Mouse (Mus musculus): ENCODE results near the gene Arid1b. TPM values are rescaled to one million over a fixed set of nuclear protein-coding genes. Genes with fewer than 3 reads are reported as not detected.
A peak's percentile ranks its signal among the peaks of the same experiment; 100 is the strongest.
"Not testable (repeated sequence)": the region's sequence is repeated elsewhere in the genome, so short reads cannot be mapped to it uniquely, and the experiment has no call there.

The Arid1b gene
- polyA plus RNA-seq, 1 experiment from 2014 or later = 12.5 TPM

DNA sequence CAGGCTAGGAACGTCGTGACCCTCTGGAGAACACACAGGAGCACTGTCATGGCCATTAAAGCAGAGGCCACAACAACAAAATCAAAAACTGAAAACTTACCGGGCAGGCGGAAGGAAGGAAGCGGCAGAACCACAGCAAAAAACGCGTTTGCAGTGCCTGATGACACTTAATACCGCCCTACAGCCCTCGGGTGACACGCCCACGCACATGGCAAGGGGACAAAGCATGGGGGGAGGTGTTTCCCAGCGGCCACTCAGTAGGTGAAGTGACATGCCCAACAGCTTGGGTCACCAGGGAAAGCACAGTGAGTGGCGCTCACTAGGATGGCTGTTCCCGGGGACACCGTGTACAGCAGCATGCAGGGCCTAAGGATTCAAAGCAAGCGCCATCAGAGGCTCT lies 97.4 kb downstream of the Arid1b start:
- Histone ChIP-seq H3K4me1 (peaks cover 44% of the 10 kb centered on the region), H3K27ac (no peak overlapping the region)
- 85% methylated on average over 16 of the region's 16 CpGs for WGBS

DNA sequence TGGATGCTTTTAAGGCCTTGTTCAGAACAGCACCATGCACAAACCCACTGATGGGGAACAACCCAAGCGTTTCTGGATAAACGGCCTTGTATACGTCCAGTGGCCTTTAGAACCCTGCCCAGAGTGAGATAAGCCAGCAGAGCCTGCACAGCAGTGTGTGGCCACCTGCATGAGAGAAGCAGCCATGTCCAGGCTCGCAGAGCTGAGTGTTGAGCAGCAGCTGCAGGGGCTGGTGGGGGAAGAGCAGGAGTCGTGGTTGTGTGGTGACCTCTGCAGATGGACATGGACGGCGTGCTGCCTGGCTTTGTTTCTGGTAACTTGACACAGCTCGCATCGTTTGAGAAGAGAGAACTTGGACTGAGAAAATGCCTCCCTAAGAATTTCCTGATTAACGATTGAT lies 97.8 kb downstream of the Arid1b start:
- H3K27ac ChIP-seq = no peak overlapping the region
- peak; percentile 28 for DNase-seq (ENCODE audit: low spot score)
- 73% methylated on average over 10 of the region's 10 CpGs for WGBS
- no peaks in the 10 kb centered on the region for H3K27me3 ChIP-seq (ENCODE audit: low read depth, poor library complexity, severe bottlenecking)
- no peaks in the 10 kb centered on the region for H3K9me3 ChIP-seq (replicated peaks)
- H3K4me3 ChIP-seq = no peak overlapping the region
- H3K36me3 ChIP-seq = peaks cover 18% of the 10 kb centered on the region
- H3K4me1 ChIP-seq = peaks cover 49% of the 10 kb centered on the region

More for the DNA sequence above, 97.4 kb downstream of the Arid1b start:
- Histone ChIP-seq H3K4me3 (no peak overlapping the region), H3K27me3 (ENCODE audit: low read depth, poor library complexity, severe bottlenecking) (no peaks in the 10 kb centered on the region), H3K36me3 (peaks cover 18% of the 10 kb centered on the region), H3K9me3 (replicated peaks) (no peaks in the 10 kb centered on the region)
- peak; percentile 28 for DNase-seq (ENCODE audit: low spot score)

DNA sequence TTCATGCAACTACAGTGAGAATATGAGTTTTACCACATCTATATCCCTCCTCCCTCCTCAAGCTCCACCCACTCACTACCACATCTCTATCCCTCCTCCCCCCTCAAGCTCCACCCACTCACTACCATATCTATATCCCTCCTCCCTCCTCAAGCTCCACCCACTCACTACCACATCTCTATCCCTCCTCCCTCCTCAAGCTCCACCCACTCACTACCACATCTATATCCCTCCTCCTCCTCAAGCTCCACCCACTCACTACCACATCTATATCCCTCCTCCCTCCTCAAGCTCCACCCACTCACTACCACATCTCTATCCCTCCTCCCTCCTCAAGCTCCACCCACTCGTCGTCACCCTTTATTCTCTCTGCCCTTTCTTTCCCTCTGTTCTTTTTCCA lies 99.2 kb downstream of the Arid1b start:
- H3K4me3 ChIP-seq; H3K27ac ChIP-seq; H3K27me3 ChIP-seq (ENCODE audit: low read depth, poor library complexity, severe bottlenecking); H3K9me3 ChIP-seq (replicated peaks); DNase-seq (ENCODE audit: low spot score): not testable (repeated sequence)
- H3K36me3 ChIP-seq = peaks cover 27% of the 10 kb centered on the region
- 74% methylated on average over 2 of the region's 2 CpGs for WGBS
- H3K4me1 ChIP-seq = peaks cover 61% of the 10 kb centered on the region

- no peak overlapping the region for H3K27ac ChIP-seq
- DNase-seq (ENCODE audit: low spot score) = no peak
- peaks cover 61% of the 10 kb centered on the region for H3K4me1 ChIP-seq
- no peaks in the 10 kb centered on the region for H3K9me3 ChIP-seq (replicated peaks)
- peaks cover 28% of the 10 kb centered on the region for H3K36me3 ChIP-seq
- H3K4me3 ChIP-seq = no peak overlapping the region
- WGBS = 89% methylated on average over 5 of the region's 5 CpGs
- H3K27me3 ChIP-seq (ENCODE audit: low read depth, poor library complexity, severe bottlenecking) = no peaks in the 10 kb centered on the region
These were observed 100.5 kb downstream of the Arid1b start for GRCm38 (mm10) chr17:5094636-5095035.

GRCm38 (mm10) chr17:5095741-5096140 lies 101.6 kb downstream of the Arid1b start:
- Histone ChIP-seq H3K27me3 (ENCODE audit: low read depth, poor library complexity, severe bottlenecking) (no peaks in the 10 kb centered on the region), H3K36me3 (peaks cover 28% of the 10 kb centered on the region), H3K4me3 (no peak overlapping the region), H3K4me1 (peaks cover 56% of the 10 kb centered on the region), H3K27ac (no peak overlapping the region), H3K9me3 (replicated peaks) (no peaks in the 10 kb centered on the region)
- DNase-seq (ENCODE audit: low spot score) = no peak
- 90% methylated on average over 13 of the region's 13 CpGs for WGBS

DNA sequence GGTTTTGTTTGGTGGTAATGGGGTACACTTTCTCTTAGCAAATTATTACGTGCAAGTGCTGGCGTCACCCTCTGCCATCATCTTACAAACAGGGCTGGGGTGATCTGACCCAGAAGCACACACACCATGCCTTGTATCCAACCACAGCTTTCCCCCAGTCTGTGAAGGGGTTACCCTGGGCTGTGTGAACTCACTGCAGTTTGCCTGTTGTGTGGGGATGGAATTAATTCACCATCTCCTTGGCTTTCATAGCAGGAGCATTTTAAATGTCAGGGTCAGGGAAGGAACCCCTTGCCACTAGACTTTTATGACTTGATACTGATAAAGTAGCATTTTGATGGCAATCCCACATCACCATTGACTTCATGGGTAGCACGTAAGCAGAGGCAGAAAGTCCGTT lies 102.9 kb downstream of the Arid1b start:
- Histone ChIP-seq H3K4me1 (peaks cover 57% of the 10 kb centered on the region), H3K4me3 (no peak overlapping the region), H3K27me3 (ENCODE audit: low read depth, poor library complexity, severe bottlenecking) (no peaks in the 10 kb centered on the region), H3K27ac (no peak overlapping the region), H3K9me3 (replicated peaks) (no peaks in the 10 kb centered on the region), H3K36me3 (peaks cover 20% of the 10 kb centered on the region)
- WGBS = 87% methylated on average over 4 of the region's 4 CpGs
- no peak for DNase-seq (ENCODE audit: low spot score)

GRCm38 (mm10) chr17:5097545-5098475 lies 103.7 kb downstream of the Arid1b start:
- Histone ChIP-seq H3K4me3 (no peak overlapping the region), H3K27me3 (ENCODE audit: low read depth, poor library complexity, severe bottlenecking) (no peaks in the 10 kb centered on the region), H3K9me3 (replicated peaks) (no peaks in the 10 kb centered on the region), H3K27ac (no peak overlapping the region; the same call in 1 of the 2 replicates), H3K4me1 (peaks cover 54% of the 10 kb centered on the region), H3K36me3 (peaks cover 12% of the 10 kb centered on the region)
- WGBS = 61% methylated on average over 21 of the region's 21 CpGs
- DNase-seq (ENCODE audit: low spot score) = no peak

DNA sequence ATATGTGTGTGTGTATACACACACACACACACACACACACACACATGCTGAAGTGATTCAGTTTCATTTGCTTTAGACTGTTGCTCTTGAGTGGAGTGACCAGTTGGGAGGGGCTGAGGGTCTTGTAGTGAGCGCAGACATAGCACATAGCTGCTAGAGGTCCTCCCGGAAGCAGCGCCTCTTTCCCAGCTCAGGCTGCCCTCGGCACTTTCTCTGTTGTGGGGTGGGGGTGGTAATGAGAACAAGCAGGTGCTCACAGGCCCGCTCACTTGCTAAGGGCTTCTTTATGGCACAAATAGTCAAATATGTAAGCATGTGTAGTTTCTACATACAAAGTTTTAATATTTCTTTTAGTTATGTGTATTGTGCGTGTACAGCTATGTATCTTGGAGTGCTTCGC lies 104.6 kb downstream of the Arid1b start:
- WGBS = 73% methylated on average over 7 of the region's 7 CpGs
- H3K9me3 ChIP-seq (replicated peaks) = no peaks in the 10 kb centered on the region
- peaks cover 52% of the 10 kb centered on the region for H3K4me1 ChIP-seq
- peaks cover 11% of the 10 kb centered on the region for H3K36me3 ChIP-seq
- H3K27ac ChIP-seq = no peak overlapping the region
- no peak for DNase-seq (ENCODE audit: low spot score)
- no peak overlapping the region for H3K4me3 ChIP-seq
- no peaks in the 10 kb centered on the region for H3K27me3 ChIP-seq (ENCODE audit: low read depth, poor library complexity, severe bottlenecking)

DNA sequence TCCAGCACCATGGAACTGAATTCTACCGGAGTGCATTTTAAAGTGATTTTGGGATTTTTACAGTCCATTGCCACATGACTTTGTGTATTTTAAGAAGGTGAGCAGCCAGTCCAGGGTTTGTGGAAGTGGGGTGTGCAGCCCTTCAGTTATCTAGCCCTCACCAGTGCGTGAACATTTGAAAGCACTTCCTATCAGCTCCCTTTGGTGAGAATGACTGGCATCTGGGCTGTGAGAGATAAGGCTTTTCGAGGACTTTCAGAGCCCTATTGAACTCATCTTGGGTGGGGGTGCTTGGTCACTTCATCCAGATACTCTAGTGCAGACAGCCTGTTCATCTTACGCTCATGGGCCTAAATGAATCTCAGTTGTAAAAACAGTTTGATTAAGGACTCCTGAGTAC lies 105.1 kb downstream of the Arid1b start:
- Histone ChIP-seq H3K27me3 (ENCODE audit: low read depth, poor library complexity, severe bottlenecking) (no peaks in the 10 kb centered on the region), H3K9me3 (replicated peaks) (no peaks in the 10 kb centered on the region), H3K4me3 (no peak overlapping the region), H3K4me1 (peaks cover 54% of the 10 kb centered on the region), H3K27ac (no peak overlapping the region), H3K36me3 (peaks cover 11% of the 10 kb centered on the region)
- 55% methylated on average over 4 of the region's 4 CpGs for WGBS
- no peak for DNase-seq (ENCODE audit: low spot score)

DNA sequence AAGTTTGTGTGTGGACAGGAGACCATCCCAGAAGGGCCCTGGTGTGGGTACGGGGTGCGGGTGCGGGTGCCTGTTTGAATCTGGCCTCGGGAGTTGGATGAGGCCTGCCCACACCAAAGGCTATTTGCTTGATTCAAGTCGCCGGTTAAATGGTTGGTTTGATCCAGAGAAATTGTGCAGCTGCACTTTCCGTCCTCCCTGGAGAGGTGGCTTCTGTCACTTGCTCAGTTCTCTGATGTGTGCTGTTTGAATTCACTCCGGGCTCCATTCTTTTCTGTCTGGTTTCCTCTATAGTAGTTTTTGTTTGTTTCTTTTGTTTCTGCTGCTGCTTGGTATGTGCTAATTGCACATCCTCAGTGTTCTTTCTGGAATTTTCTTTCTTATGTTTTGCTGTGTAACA lies 107.0 kb downstream of the Arid1b start:
- H3K27me3 ChIP-seq (ENCODE audit: low read depth, poor library complexity, severe bottlenecking) = no peaks in the 10 kb centered on the region
- H3K36me3 ChIP-seq = peaks cover 11% of the 10 kb centered on the region
- no peak overlapping the region for H3K4me3 ChIP-seq
- H3K4me1 ChIP-seq = peaks cover 73% of the 10 kb centered on the region
- no peaks in the 10 kb centered on the region for H3K9me3 ChIP-seq (replicated peaks)
- no peak for DNase-seq (ENCODE audit: low spot score)
- no peak overlapping the region for H3K27ac ChIP-seq
- 84% methylated on average over 8 of the region's 8 CpGs for WGBS

- no peak overlapping the region for H3K4me3 ChIP-seq
- no peaks in the 10 kb centered on the region for H3K9me3 ChIP-seq (replicated peaks)
- no peaks in the 10 kb centered on the region for H3K27me3 ChIP-seq (ENCODE audit: low read depth, poor library complexity, severe bottlenecking)
- H3K27ac ChIP-seq = no peak overlapping the region
- WGBS = 45% methylated on average over 2 of the region's 2 CpGs
- peaks cover 11% of the 10 kb centered on the region for H3K36me3 ChIP-seq
- no peak for DNase-seq (ENCODE audit: low spot score)
- peaks cover 76% of the 10 kb centered on the region for H3K4me1 ChIP-seq
These were observed 107.8 kb downstream of the Arid1b start for GRCm38 (mm10) chr17:5101887-5102286.

DNA sequence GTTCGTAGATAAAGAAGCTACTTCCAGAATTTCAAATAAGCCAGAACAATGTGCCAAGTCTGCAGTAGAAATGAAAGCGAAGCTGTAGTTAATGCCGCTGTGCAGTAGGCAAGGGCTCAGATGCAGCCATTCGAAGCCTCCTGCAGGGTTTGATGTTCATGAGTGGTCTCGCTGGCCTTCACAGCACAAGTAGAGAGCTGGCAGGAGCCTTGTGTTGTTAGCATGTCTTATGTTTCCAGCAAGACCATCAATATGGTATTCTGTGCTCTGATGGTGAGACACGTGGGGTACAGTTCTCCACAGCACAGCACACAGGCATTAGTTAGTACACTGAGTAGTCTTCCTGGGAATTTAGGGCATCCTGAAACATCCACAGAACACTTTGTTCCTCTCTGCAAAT lies 111.6 kb downstream of the Arid1b start:
- Histone ChIP-seq H3K4me1 (peaks cover 44% of the 10 kb centered on the region), H3K4me3 (no peak overlapping the region), H3K27ac (no peak overlapping the region), H3K36me3 (peaks cover 8% of the 10 kb centered on the region), H3K9me3 (replicated peaks) (no peaks in the 10 kb centered on the region), H3K27me3 (ENCODE audit: low read depth, poor library complexity, severe bottlenecking) (no peaks in the 10 kb centered on the region)
- DNase-seq (ENCODE audit: low spot score) = no peak
- 89% methylated on average over 6 of the region's 6 CpGs for WGBS

- 82% methylated on average over 11 of the region's 11 CpGs for WGBS
These were observed 112.4 kb downstream of the Arid1b start for GRCm38 (mm10) chr17:5106263-5107195.

More at GRCm38 (mm10) chr17:5106263-5107195, 112.4 kb downstream of the Arid1b start:
- Histone ChIP-seq H3K36me3 (peaks cover 10% of the 10 kb centered on the region), H3K4me3 (no peak overlapping the region), H3K27ac (no peak overlapping the region), H3K4me1 (peaks cover 38% of the 10 kb centered on the region), H3K27me3 (ENCODE audit: low read depth, poor library complexity, severe bottlenecking) (no peaks in the 10 kb centered on the region), H3K9me3 (replicated peaks) (no peaks in the 10 kb centered on the region)
- no peak for DNase-seq (ENCODE audit: low spot score)
